Mouse (Mus musculus) hematopoietic stem cell, adult 5-6 weeks (primary cell): ENCODE data around the gene Anapc7. TPM values are rescaled to one million over a fixed set of nuclear protein-coding genes. Genes with fewer than 3 reads are reported as not detected.
"Not testable (repeated sequence)": the region's sequence is repeated elsewhere in the genome, so short reads cannot be mapped to it uniquely, and the experiment has no call there.

Experiments
- ATAC-seq, 2 experiments: fragments of 125-278 bp in 1 of 2; replicated peaks in 1 of 2; 2 replicates each; pipeline ENCODE4 v1.8.0; 2016 to 2017; ENCODE audit warnings: inconsistent platforms in 2 of 2, mild to moderate bottlenecking in 2 of 2, moderate number of reproducible peaks in 2 of 2, low read depth in 1 of 2, moderate TSS enrichment in 1 of 2; ENCODE audit not compliant: low FRiP score in 2 of 2, poor library complexity in 2 of 2, severe bottlenecking in 2 of 2, insufficient read depth in 1 of 2, low TSS enrichment in 1 of 2
- total RNA-seq: library from RNA; stranded (forward); fragments of 172-1452, 232-1000 nt; gene quantifications from 2 replicates; pipeline ENCODE4 v1.2.3, GENCODE M21; 2017

The Anapc7 gene
- total RNA-seq, 1 experiment from 2014 or later: 38.1 TPM

DNA sequence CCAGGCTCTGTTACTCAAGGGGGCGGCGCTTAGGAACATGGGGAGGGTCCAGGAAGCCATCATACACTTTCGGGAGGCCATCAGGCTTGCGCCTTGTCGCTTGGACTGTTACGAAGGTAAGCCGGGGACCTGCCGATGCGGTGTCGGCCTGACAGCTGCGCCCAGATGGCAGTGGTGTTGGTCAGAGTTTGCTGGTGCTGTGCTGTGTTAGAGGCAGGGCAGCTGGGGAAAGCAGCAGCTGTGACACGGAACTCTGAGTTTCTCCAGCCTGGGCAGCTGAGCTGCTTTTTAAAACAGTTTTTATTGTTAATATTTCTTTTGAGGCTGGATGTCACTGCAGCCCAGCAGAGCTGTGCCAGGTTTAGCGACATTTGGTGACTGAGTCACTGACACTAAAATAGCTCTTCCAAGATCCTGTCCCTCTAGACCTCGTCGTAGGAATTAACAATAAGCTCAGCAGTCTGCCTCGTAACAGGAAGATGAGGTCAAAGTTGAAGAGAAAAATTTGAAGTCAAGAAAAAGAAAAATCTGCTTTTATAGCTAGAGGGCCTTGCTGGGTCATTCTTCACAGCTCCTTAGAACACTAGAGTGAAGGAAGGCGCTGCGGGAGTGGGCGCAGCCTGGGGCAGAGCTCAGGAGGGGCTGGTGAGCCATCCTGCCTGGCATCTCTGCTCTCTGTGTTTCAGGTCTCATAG, 18.1 kb downstream of the Anapc7 start:
- ATAC-seq: no peak

DNA sequence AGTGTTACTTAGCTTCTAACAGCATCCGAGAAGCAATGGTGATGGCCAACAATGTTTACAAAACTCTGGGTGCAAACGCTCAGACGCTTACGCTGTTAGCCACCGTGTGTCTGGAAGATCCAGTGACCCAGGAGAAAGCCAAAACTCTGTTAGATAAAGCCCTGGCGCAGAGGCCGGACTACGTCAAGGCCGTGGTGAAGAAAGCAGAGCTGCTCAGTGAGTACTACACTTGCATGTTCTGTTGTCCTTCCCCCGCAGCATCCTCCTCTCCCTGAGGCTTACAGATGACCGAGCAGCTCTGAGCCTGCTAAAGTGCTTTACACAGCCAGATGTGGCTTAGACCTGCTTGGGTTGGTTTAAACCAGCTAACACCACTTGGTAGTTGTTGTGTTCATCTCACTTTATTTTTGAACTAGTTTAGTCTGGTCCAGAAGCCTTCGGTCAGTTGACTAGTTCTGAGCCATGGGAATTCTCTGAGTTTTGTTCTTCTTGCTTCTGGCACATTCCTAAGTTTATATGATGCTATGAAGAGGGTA, 18.7 kb downstream of the Anapc7 start:
- ATAC-seq: no peak

DNA sequence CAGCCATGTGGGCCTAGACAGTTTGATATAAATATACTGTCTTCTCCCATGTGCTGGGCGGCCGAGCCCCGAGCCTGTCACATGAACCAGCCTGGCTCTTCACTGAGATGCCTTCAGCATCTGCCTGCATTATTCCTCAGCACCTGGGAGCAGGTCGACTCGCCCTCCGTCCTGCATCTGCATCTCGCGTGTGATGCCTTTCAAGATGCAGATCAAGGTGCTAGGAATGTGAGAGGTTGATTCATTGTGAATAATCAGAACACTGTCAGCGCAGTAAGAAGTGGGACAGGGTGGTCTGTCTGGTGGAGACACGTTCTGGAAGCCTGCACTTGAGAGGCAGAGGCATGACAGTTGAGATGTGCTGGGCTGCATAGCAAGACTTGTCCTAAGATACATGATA, 23.0 kb downstream of the Anapc7 start:
- no peak for ATAC-seq

DNA sequence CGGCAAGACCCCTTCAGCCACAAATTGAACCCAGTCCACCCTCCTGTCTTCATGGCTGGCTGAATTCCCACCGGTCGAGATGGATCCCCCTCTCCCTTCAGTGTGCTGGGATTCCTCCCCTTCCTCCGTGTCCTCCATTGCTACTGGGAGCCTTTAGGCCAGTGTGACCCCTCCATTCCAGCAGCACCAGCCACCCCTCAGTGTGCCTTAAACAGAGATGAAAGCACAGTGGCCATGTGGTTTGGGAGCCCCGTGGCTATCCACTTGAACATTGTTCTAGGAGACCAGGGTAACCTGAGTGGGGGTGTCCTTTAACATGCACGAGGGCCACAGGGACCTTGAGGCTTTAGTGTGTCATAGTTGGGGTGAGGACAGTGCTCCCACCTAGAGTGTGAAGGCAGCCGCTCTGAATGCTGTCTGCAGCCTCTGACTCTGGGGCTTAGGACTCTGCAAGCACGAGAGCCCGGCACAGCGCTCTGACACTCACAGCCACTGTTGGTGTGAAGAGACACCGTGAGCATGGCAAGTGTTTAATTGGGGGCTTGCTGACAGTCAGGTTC, 23.6 kb downstream of the Anapc7 start:
- no peak for ATAC-seq

DNA sequence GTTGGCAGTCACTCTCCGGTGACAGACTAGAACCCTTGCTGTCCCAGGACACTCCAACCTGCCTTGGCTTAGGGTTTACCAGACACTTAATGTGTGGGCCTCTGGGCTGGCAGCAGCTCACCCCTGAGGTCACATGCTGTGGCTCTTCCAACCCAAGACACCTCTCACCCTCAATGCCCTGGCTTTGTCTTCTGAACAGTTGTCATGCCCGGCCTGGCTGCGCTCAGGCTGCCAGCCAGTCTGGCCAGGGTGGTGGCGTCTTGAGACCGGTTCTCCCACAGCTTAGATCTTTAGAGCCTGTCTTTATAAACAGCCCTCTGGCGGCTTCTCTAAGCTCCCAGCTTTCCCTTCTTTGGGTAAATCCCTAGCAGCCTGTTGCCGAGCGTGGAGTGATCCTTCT, 26.4 kb downstream of the Anapc7 start:
- no peak for ATAC-seq

DNA sequence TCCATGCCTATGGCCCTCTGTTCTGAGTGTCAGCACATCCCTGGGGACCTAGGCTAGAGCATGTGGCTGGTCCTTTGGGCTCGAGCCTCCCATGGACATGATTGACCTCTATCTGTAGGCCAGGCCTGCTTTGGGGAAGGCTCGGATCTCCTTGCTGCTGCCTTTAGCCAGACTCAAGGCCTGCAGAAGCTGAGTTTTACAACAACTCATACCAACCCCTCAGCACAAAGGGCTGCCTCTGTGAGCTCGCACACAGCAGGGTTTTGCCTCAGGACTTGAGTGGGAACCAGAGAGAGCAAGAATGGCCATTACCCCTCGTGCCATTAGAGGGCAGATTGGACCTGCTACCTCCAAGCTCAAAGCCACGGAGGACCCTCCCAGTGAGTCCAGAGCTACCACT, 27.4 kb downstream of the Anapc7 start:
- ATAC-seq: no peak

DNA sequence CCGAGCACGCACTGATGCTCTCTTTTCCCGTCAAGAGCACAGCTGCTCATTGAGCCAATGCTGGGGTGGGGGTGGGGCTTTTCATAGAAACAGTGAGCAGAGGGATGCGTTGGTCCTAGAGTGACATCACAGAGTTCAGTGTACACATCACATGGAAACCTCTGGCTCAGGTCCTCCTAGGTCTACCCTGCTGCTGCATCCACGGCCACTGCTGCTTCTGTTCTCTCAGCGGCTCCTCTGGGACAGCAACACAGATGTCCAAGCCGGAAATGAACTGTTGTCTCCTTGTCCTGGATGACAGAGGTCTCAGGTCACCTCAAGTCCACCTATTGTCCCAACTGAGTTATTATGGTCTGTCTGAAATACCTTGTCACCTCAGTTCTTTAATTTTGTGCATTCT, 28.5 kb downstream of the Anapc7 start:
- ATAC-seq: no peak

DNA sequence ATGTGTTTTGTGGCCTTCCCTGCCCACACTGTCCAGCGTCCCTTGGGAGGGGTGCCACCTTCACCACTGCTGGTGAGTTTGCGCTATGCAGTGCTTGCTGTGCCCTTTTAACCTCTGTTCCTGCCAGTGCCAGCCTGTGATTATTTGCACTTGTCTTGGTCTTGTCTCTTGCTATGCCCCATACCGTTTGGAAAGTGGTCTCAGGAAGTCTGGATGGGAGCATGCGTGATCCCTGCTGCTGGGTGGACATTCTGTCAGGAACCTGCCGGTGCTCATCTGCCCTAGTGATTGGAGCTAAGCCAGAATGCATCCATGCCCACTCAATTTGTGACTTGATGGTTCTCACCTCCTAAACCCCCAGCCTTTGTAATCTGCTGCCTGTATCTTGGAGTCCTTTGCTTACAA, 29.4 kb downstream of the Anapc7 start:
- no peak for ATAC-seq

DNA sequence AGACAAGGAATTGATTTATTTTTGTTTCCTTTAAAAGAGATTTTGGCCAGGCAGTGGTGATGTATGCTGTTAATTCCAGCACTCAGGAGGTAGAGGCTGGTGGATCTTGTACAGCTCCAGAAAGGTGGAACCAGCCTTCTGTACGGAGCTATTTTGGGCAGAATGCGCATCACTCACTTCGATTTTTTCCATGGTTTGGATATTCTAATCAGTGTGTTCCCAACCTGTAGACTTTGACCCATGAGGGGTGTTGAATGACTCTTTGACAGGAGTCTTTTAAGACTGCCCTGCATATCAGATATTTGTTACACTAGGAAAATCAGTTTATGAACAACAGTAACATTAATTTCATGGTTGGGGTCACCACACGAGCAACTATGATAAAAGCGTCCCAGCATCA, 29.8 kb downstream of the Anapc7 start:
- no peak for ATAC-seq

DNA sequence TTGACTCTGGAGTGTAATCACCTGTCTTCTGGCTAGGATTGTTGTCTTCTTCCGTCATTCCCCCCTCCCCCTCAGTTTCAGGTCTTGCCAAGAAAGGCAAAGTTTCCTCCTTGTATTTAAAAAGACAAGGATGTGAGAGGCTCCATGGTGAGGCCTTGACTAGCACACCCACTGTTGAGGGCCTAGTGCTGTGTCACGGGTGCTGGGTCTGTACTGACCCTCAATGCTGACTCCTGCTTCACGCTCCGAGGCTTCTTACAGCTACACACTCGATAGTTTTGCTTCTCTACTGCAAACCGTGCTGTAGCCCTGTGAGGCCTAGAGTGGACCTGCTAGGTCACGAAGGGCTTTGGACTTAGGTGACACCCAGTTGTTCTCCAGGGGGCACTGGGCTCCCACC, 30.7 kb downstream of the Anapc7 start:
- ATAC-seq: no peak

DNA sequence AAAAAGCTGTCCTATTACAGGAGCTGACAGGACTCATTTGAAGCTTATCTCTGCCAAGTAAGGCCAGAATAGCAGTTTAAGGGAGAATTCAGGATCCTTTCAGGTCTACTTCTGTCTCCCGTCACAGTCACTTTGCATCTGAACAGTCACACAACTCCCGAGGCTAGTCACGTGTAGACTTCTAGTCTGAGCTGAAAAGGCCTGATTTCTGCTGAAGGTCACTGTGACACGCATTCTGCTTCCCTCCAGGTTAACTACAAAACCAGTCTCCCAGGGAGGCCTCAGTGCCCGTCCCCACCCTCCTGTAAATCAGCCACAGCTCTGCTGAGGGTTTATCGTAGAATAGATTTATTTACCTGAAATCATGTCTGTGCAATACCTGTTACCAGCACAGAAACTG, 31.7 kb downstream of the Anapc7 start:
- no peak for ATAC-seq

DNA sequence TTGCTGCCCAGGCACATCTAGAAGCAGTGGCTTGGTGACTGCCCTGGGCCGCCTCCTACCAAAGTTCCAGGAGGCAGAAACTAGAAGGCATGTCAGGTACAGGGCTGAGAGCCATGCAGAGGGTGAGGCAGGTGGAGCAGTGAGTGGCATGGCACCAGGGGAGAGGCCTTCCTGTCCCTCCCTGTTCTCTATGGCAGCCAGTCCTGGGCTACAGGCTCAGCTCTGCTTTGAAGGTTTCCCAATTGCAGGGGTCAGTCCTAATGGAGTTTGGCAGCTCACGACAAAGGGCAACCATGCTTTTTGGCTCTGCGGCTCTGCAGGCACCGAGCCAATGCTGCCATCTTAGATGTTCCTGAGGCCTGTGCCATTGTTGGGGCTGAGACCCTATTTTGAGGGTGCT, 32.9 kb downstream of the Anapc7 start:
- no peak for ATAC-seq

DNA sequence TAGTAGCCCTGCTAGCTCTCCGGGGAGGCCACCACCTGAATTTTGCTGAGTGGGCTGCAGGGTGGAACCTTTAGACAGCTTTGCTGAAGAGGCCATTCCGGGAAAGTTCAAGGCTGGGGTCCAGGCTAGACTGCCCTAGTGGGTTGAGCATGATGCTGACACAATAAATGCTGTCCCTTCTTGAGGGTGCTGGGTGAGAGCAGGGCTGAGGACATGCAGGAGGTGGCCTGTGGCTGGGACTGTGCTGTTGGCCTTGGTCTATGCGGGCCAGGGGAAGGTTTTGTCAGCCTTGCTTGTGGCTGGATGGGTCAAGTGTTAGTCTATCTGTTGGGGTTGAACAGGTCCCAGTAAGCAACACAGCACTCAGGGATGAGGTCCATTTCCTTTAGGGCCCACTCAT, 33.4 kb downstream of the Anapc7 start:
- ATAC-seq: no peak

DNA sequence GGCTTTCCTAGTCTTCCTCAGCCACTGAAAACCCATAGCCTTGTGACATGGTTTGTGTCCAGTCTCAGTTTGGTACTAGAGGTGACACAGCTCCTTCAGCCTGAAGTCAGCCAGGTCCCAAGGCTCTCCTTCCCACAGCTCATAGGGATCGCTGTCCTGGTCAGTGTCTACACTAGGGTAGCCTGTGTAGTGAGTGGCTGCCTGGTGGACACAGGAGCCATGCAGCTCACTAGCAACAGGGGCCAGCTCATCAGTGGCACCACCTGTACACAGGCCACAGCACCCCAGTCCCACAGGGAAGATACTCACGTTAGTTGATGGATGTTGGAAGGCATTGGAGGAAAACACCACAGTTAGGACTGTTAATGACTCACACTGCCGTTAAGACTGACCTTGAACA, 34.1 kb downstream of the Anapc7 start:
- no peak for ATAC-seq

DNA sequence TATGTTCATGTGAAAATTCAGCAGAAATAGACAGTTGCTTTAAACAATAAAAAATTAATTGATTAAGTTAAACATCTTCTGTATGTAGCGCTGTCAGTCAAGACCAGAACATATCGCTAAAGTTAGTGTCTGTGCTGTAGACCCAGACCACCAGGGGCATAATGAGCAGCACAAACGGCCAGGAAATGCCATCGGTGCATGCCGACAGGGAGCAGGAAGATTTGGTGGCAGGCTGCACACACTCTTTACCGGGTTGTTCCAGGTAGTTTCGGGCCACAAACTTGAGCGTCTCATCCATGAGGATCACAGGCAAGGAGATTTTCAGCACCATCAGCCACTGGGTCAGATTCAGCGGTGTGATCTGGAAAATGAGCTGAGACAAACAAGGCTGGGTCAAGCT, 35.6 kb downstream of the Anapc7 start:
- not testable (repeated sequence) for ATAC-seq

DNA sequence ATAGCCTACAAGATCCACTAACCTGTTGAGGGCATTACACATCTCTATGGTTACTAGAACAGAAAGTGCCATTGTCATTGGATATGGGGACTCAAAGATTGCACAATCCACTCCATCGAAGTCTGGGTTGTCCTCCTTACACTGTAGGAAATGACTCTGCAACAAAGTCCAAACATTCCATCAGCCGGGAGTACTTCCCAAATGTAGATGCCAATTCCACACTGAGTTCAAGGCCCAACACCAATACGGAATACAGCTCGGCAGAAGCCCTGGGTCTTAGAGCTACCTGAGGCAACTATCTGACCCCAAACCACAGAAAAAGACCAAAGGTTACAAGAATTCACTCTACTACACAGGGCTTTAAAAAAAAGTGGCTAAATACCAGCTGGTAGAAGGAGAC, 36.6 kb downstream of the Anapc7 start:
- ATAC-seq: no peak

DNA sequence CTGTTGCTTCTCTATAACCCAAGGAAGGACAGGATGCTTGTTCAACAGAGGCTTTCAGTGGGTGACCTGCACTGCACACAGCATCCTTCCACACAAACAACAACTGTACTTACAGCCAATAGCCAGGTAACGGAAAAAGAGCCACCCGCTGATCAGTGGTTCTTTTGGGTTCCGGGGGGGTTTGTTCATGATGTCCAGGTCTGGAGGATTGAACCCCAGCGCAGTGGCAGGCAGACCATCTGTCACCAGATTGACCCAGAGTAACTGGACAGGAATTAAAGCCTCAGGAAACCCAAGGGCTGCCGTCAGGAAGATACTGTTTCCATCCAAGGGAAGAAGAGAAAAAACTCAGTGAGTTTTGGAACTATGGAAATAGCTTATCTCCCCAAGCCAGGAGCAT, 37.8 kb downstream of the Anapc7 start:
- ATAC-seq: no peak

DNA sequence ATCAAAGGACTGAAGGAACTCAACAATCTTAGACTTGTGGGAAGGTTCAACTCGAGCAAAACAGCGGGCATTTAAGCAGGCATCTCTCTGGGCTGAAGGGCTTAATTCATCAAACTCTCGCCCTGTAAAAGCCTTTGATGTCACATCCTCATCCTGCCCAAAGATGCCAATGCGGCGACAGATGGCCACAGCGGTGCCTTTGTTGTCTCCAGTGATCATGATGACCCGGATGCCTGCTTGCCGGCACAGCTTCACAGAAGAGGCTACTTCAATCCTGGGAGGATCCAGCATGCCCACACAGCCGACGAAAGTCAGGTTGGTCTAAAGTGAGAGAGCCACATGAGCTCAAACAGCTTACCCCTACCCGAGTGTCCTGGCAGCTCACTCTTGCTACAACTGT, 39.2 kb downstream of the Anapc7 start:
- no peak for ATAC-seq

DNA sequence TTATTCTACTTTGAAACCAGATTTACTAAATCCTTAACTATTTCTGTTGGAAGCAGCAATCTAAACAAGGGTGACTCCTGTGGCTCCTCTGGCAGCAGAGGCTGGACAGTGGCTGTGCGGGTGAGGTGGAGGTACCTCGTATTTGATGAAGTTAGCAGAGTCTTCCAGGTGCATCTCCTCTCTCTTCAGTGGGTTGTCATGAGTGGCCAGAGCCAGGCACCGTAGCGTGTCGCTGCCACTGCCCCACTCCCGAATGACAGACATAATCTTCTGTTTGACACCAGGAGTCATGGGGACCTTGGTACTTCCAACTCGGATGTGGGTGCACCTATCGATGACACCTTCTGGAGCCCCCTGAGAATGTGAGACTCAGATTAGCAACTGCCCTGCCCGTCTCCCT, 39.9 kb downstream of the Anapc7 start:
- ATAC-seq: no peak
